Comparison of ENCODE assay signal across 13 mouse cellular contexts in the genomic region with DNA sequence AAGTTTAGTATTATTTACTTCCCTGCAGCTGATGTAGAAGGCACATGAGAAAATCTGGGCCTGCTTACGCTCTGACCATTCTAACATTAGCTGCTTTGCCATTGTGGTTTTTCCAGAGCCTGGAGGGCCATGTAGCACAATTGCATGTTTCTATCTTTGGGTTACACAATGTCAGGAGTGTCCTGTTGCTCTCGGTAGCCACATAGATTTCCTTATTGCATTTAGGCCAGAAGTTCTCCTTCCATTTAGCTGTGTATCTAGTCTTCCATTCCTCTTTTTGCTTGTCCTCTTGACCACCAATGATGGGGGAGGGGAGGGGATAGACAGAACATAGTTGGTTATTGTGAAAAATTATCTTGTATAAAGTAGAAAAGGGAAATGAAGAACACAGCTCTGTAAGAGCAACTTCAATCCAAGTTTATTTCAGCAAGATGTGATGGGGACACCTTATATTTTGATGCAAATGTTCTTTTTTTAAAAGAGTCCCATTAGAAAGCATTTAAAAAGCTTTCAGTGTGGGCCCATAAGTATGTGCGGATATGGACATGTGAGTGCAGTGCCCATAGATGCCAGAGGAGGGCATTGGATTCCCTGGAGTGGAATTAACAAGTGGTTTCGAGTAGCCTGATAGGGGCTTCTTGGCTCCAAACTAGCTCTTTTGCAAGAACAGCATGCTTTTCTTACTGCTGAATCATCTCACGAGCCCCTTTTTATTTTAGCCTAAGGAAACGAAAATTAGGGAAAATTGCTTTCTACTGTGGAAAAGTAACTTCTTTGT. TPM values are rescaled to one million over a fixed set of nuclear protein-coding genes. Genes with fewer than 3 reads are reported as not detected.
A peak's percentile ranks its signal among the peaks of the same experiment; 100 is the strongest.
DNase-seq lines count a peak whose midpoint lies in the region; ATAC-seq and TF ChIP-seq lines count a peak whose summit lies in the region.
"Had no signal": no experiment of that assay in that cellular context is flagged by ENCODE, and none has a peak within 500 bp of the region (broad histone marks: within the 10 kb centered on the region; RNA-seq: fewer than 3 reads in every experiment).

No protein-coding gene starts in this region.

- H3K4me3 ChIP-seq in layer of hippocampus, adult 2 months: no peak overlapping the region
- H3K4me3 ChIP-seq: heart, embryonic 12.5 days; neural tube, embryonic 13.5 days had no signal

- ATAC-seq in granulocyte monocyte progenitor cell, adult 5-6 weeks (replicated peaks; ENCODE audit: poor library complexity, severe bottlenecking): peak; percentile 84
- ATAC-seq in erythroid progenitor cell, adult 5-6 weeks (replicated peaks; ENCODE audit: low FRiP score, poor library complexity, severe bottlenecking): no peak
- ATAC-seq: forebrain, embryonic 16.5 days had no signal

- H3K27ac ChIP-seq in layer of hippocampus, adult 2 months: no peak overlapping the region
- H3K27ac ChIP-seq: neural tube, embryonic 13.5 days had no signal

- peak; percentile 56 for TF ChIP-seq CTCF in layer of hippocampus, adult 2 months (conservative IDR thresholded peaks at IDR 0.05)

- no peak for DNase-seq in layer of hippocampus, adult 2 months (ENCODE audit: low spot score in 2 of 2)
- no peak for DNase-seq in layer of hippocampus, adult 18-20 months (ENCODE audit: low spot score in 2 of 2)
- DNase-seq in 416B (ENCODE audit: low read depth) (peak; percentile 50), ES-CJ7 (ENCODE audit: low read depth, low spot score) (peak; percentile 32)
- no peak for DNase-seq in right cerebral cortex, adult 18-20 months
- DNase-seq: cerebellum, adult 2 months; heart, postnatal 36 days; thymus, adult 2 months had no signal

RNA-seq across cellular contexts. Expression of gene Scaf8, which starts 10.4 kb away (rescaled TPM):
- total RNA-seq in layer of hippocampus, adult 2 months (2021): 10 to 100 TPM; 61.1 to 62.4 TPM
- total RNA-seq in layer of hippocampus, adult 18-20 months (2021): 10 to 100 TPM; 54.6 to 61.2 TPM
- 38.8 and 42.9 TPM in 2 replicates for total RNA-seq in granulocyte monocyte progenitor cell, adult 5-6 weeks (2014; fragmentation: Nextera tagmentation)
- total RNA-seq in granulocyte monocyte progenitor cell, adult 5-6 weeks (2017): 25.8 and 31.5 TPM in 2 replicates
- total RNA-seq in erythroid progenitor cell, adult 5-6 weeks (2015; ENCODE audit: low replicate concordance): 41.9 and 44.7 TPM in 2 replicates
- total RNA-seq in erythroid progenitor cell, adult 5-6 weeks (2017; ENCODE audit: low replicate concordance): 40.9 and 62.9 TPM in 2 replicates

Comparison
In these comparisons a context has a peak if more than half of its experiments do, and no peak if none do; other contexts are left out.
1. DNase-seq: peak in 416B (single experiment) and ES-CJ7 (single experiment); none in layer of hippocampus, adult 2 months (0 of 2), layer of hippocampus, adult 18-20 months (0 of 2) and right cerebral cortex, adult 18-20 months (single experiment).